Mouse (Mus musculus): ENCODE measurements at regions not wholly inside any gene's neighbourhood (a gene's known extent, or its start where the extent isn't known, plus 50 kb on each side); places are given as distances from the start of the nearest gene placed in this dataset.

- TF ChIP-seq GATA1 (IDR thresholded peaks at IDR 0.05; ENCODE audit: borderline replicate concordance, low read length) (no peak), FLI1 (IDR thresholded peaks at IDR 0.05; ENCODE audit: low read length) (no peak)
Measured at GRCm38 (mm10) chr15:86719088-86719487, 504.8 kb downstream of the Tbc1d22a start.
